Mouse (Mus musculus): ENCODE data around the gene Bmpr1b. TPM values are rescaled to one million over a fixed set of nuclear protein-coding genes. Genes with fewer than 3 reads are reported as not detected.
A peak's percentile ranks its signal among the peaks of the same experiment; 100 is the strongest.

Gene Bmpr1b
- polyA plus RNA-seq, 1 experiment from 2014 or later: 4.5 TPM

- Histone ChIP-seq H3K9me3 (ENCODE audit: control insufficient read depth, low read length) (no peaks in the 10 kb centered on the region), H3K9ac (ENCODE audit: low read depth, low read length) (no peak overlapping the region), H3K4me2 (ENCODE audit: low read length) (no peak overlapping the region), H3K36me3 (ENCODE audit: control insufficient read depth, insufficient read depth, low read length) (no peaks in the 10 kb centered on the region), H3K4me3 (ENCODE audit: low read length) (no peak overlapping the region), H3K27me3 (replicated peaks; ENCODE audit: control insufficient read depth, insufficient read depth, low read length) (no peaks in the 10 kb centered on the region), H3K4me1 (ENCODE audit: control insufficient read depth, insufficient read depth, low read depth, low read length) (peaks cover 13% of the 10 kb centered on the region), H3K27ac (ENCODE audit: low read depth, low read length) (no peak overlapping the region)
- no peak for ATAC-seq
- whole genome bisulfite sequencing: 65% methylated on average over 1 of the region's 1 CpGs
Measured at GRCm38 (mm10) chr3:141814776-141815175, 354.4 kb downstream of the Bmpr1b start.

GRCm38 (mm10) chr3:141811348-141811747, 357.9 kb downstream of the Bmpr1b start:
- ATAC-seq: peak; percentile 19; the same call in 1 of the 2 replicates
- H3K27ac ChIP-seq (ENCODE audit: low read depth, low read length): peak overlapping the region; percentile 44; the same call in 1 of the 2 replicates
- no peaks in the 10 kb centered on the region for H3K9me3 ChIP-seq (ENCODE audit: control insufficient read depth, low read length)
- no peaks in the 10 kb centered on the region for H3K27me3 ChIP-seq (replicated peaks; ENCODE audit: control insufficient read depth, insufficient read depth, low read length)
- no peak overlapping the region for H3K9ac ChIP-seq (ENCODE audit: low read depth, low read length)
- 31% methylated on average over 2 of the region's 2 CpGs for WGBS
- H3K36me3 ChIP-seq (ENCODE audit: control insufficient read depth, insufficient read depth, low read length): no peaks in the 10 kb centered on the region
- no peak overlapping the region for H3K4me2 ChIP-seq (ENCODE audit: low read length)
- H3K4me1 ChIP-seq (ENCODE audit: control insufficient read depth, insufficient read depth, low read depth, low read length): peaks cover 5% of the 10 kb centered on the region; the same call in 1 of the 2 replicates
- H3K4me3 ChIP-seq (ENCODE audit: low read length): no peak overlapping the region

- Histone ChIP-seq H3K9me3 (ENCODE audit: control insufficient read depth, low read length) (no peaks in the 10 kb centered on the region), H3K4me3 (ENCODE audit: low read length) (no peak overlapping the region), H3K27me3 (replicated peaks; ENCODE audit: control insufficient read depth, insufficient read depth, low read length) (no peaks in the 10 kb centered on the region), H3K27ac (ENCODE audit: low read depth, low read length) (peak overlapping the region; percentile 44; the same call in 1 of the 2 replicates), H3K4me2 (ENCODE audit: low read length) (no peak overlapping the region), H3K36me3 (ENCODE audit: control insufficient read depth, insufficient read depth, low read length) (no peaks in the 10 kb centered on the region), H3K9ac (ENCODE audit: low read depth, low read length) (no peak overlapping the region), H3K4me1 (ENCODE audit: control insufficient read depth, insufficient read depth, low read depth, low read length) (peaks cover 5% of the 10 kb centered on the region; the same call in 1 of the 2 replicates)
- 29% methylated on average over 7 of the region's 7 CpGs for WGBS
- peak; percentile 81 for ATAC-seq
Measured at GRCm38 (mm10) chr3:141810944-141811343, 358.3 kb downstream of the Bmpr1b start.

GRCm38 (mm10) chr3:141809581-141809980, 359.6 kb downstream of the Bmpr1b start:
- H3K9ac ChIP-seq (ENCODE audit: low read depth, low read length): no peak overlapping the region
- H3K4me2 ChIP-seq (ENCODE audit: low read length): no peak overlapping the region
- H3K27ac ChIP-seq (ENCODE audit: low read depth, low read length): no peak overlapping the region
- H3K4me3 ChIP-seq (ENCODE audit: low read length): no peak overlapping the region
- H3K9me3 ChIP-seq (ENCODE audit: control insufficient read depth, low read length): no peaks in the 10 kb centered on the region
- ATAC-seq: no peak
- 66% methylated on average over 3 of the region's 3 CpGs for WGBS
- peaks cover 5% of the 10 kb centered on the region; the same call in 1 of the 2 replicates for H3K4me1 ChIP-seq (ENCODE audit: control insufficient read depth, insufficient read depth, low read depth, low read length)
- no peaks in the 10 kb centered on the region for H3K36me3 ChIP-seq (ENCODE audit: control insufficient read depth, insufficient read depth, low read length)
- no peaks in the 10 kb centered on the region for H3K27me3 ChIP-seq (replicated peaks; ENCODE audit: control insufficient read depth, insufficient read depth, low read length)

GRCm38 (mm10) chr3:141804133-141804532, 365.1 kb downstream of the Bmpr1b start:
- H3K4me2 ChIP-seq (ENCODE audit: low read length): no peak overlapping the region
- no peak overlapping the region for H3K27ac ChIP-seq (ENCODE audit: low read depth, low read length)
- H3K36me3 ChIP-seq (ENCODE audit: control insufficient read depth, insufficient read depth, low read length): no peaks in the 10 kb centered on the region
- no peaks in the 10 kb centered on the region for H3K9me3 ChIP-seq (ENCODE audit: control insufficient read depth, low read length)
- H3K4me3 ChIP-seq (ENCODE audit: low read length): no peak overlapping the region
- no peaks in the 10 kb centered on the region for H3K4me1 ChIP-seq (ENCODE audit: control insufficient read depth, insufficient read depth, low read depth, low read length)
- no peaks in the 10 kb centered on the region for H3K27me3 ChIP-seq (replicated peaks; ENCODE audit: control insufficient read depth, insufficient read depth, low read length)
- 69% methylated on average over 5 of the region's 5 CpGs for WGBS
- ATAC-seq: no peak
- no peak overlapping the region for H3K9ac ChIP-seq (ENCODE audit: low read depth, low read length)

- Histone ChIP-seq H3K4me2 (ENCODE audit: low read length) (no peak overlapping the region), H3K27ac (ENCODE audit: low read depth, low read length) (no peak overlapping the region), H3K9me3 (ENCODE audit: control insufficient read depth, low read length) (no peaks in the 10 kb centered on the region), H3K4me1 (ENCODE audit: control insufficient read depth, insufficient read depth, low read depth, low read length) (peaks cover 3% of the 10 kb centered on the region; the same call in 1 of the 2 replicates), H3K4me3 (ENCODE audit: low read length) (no peak overlapping the region), H3K36me3 (ENCODE audit: control insufficient read depth, insufficient read depth, low read length) (no peaks in the 10 kb centered on the region), H3K9ac (ENCODE audit: low read depth, low read length) (no peak overlapping the region), H3K27me3 (replicated peaks; ENCODE audit: control insufficient read depth, insufficient read depth, low read length) (no peaks in the 10 kb centered on the region)
- ATAC-seq: peak; percentile 72
- 14% methylated on average over 1 of the region's 1 CpGs for WGBS
Measured at GRCm38 (mm10) chr3:141797789-141798188, 371.4 kb downstream of the Bmpr1b start.

- H3K27me3 ChIP-seq (replicated peaks; ENCODE audit: control insufficient read depth, insufficient read depth, low read length): no peaks in the 10 kb centered on the region
- H3K9me3 ChIP-seq (ENCODE audit: control insufficient read depth, low read length): no peaks in the 10 kb centered on the region
- H3K4me3 ChIP-seq (ENCODE audit: low read length): no peak overlapping the region
- H3K4me2 ChIP-seq (ENCODE audit: low read length): no peak overlapping the region
- H3K9ac ChIP-seq (ENCODE audit: low read depth, low read length): no peak overlapping the region
- no peak overlapping the region for H3K27ac ChIP-seq (ENCODE audit: low read depth, low read length)
- H3K36me3 ChIP-seq (ENCODE audit: control insufficient read depth, insufficient read depth, low read length): no peaks in the 10 kb centered on the region
- ATAC-seq: no peak
- peaks cover 3% of the 10 kb centered on the region; the same call in 1 of the 2 replicates for H3K4me1 ChIP-seq (ENCODE audit: control insufficient read depth, insufficient read depth, low read depth, low read length)
Measured at GRCm38 (mm10) chr3:141797372-141797771, 371.9 kb downstream of the Bmpr1b start.

GRCm38 (mm10) chr3:141794371-141794770, 374.9 kb downstream of the Bmpr1b start:
- Histone ChIP-seq H3K9me3 (ENCODE audit: control insufficient read depth, low read length) (no peaks in the 10 kb centered on the region), H3K4me1 (ENCODE audit: control insufficient read depth, insufficient read depth, low read depth, low read length) (peaks cover 3% of the 10 kb centered on the region; the same call in 1 of the 2 replicates), H3K36me3 (ENCODE audit: control insufficient read depth, insufficient read depth, low read length) (no peaks in the 10 kb centered on the region), H3K4me2 (ENCODE audit: low read length) (no peak overlapping the region), H3K27ac (ENCODE audit: low read depth, low read length) (no peak overlapping the region), H3K27me3 (replicated peaks; ENCODE audit: control insufficient read depth, insufficient read depth, low read length) (no peaks in the 10 kb centered on the region), H3K4me3 (ENCODE audit: low read length) (no peak overlapping the region), H3K9ac (ENCODE audit: low read depth, low read length) (no peak overlapping the region)
- ATAC-seq: no peak; the same call in 1 of the 2 replicates
- 42% methylated on average over 3 of the region's 3 CpGs for WGBS

- Histone ChIP-seq H3K4me1 (ENCODE audit: control insufficient read depth, insufficient read depth, low read depth, low read length) (peaks cover 3% of the 10 kb centered on the region; the same call in 1 of the 2 replicates), H3K4me2 (ENCODE audit: low read length) (no peak overlapping the region), H3K36me3 (ENCODE audit: control insufficient read depth, insufficient read depth, low read length) (no peaks in the 10 kb centered on the region), H3K9me3 (ENCODE audit: control insufficient read depth, low read length) (no peaks in the 10 kb centered on the region), H3K9ac (ENCODE audit: low read depth, low read length) (no peak overlapping the region), H3K27ac (ENCODE audit: low read depth, low read length) (no peak overlapping the region), H3K4me3 (ENCODE audit: low read length) (no peak overlapping the region), H3K27me3 (replicated peaks; ENCODE audit: control insufficient read depth, insufficient read depth, low read length) (no peaks in the 10 kb centered on the region)
- ATAC-seq: no peak; the same call in 1 of the 2 replicates
- WGBS: 67% methylated on average over 2 of the region's 2 CpGs
Measured at GRCm38 (mm10) chr3:141793755-141794154, 375.5 kb downstream of the Bmpr1b start.

- no peaks in the 10 kb centered on the region for H3K27me3 ChIP-seq (replicated peaks; ENCODE audit: control insufficient read depth, insufficient read depth, low read length)
- H3K4me3 ChIP-seq (ENCODE audit: low read length): no peak overlapping the region
- no peak overlapping the region for H3K4me2 ChIP-seq (ENCODE audit: low read length)
- no peak overlapping the region for H3K9ac ChIP-seq (ENCODE audit: low read depth, low read length)
- H3K9me3 ChIP-seq (ENCODE audit: control insufficient read depth, low read length): no peaks in the 10 kb centered on the region
- no peaks in the 10 kb centered on the region for H3K36me3 ChIP-seq (ENCODE audit: control insufficient read depth, insufficient read depth, low read length)
- no peak for ATAC-seq
- no peaks in the 10 kb centered on the region for H3K4me1 ChIP-seq (ENCODE audit: control insufficient read depth, insufficient read depth, low read depth, low read length)
- WGBS: 84% methylated on average over 1 of the region's 1 CpGs
- no peak overlapping the region for H3K27ac ChIP-seq (ENCODE audit: low read depth, low read length)
Measured at GRCm38 (mm10) chr3:141792106-141792505, 377.1 kb downstream of the Bmpr1b start.

Data from hindbrain, embryonic 16.5 days (tissue).